ENCODE assay signal across 8 mouse cellular contexts in the genomic region with DNA sequence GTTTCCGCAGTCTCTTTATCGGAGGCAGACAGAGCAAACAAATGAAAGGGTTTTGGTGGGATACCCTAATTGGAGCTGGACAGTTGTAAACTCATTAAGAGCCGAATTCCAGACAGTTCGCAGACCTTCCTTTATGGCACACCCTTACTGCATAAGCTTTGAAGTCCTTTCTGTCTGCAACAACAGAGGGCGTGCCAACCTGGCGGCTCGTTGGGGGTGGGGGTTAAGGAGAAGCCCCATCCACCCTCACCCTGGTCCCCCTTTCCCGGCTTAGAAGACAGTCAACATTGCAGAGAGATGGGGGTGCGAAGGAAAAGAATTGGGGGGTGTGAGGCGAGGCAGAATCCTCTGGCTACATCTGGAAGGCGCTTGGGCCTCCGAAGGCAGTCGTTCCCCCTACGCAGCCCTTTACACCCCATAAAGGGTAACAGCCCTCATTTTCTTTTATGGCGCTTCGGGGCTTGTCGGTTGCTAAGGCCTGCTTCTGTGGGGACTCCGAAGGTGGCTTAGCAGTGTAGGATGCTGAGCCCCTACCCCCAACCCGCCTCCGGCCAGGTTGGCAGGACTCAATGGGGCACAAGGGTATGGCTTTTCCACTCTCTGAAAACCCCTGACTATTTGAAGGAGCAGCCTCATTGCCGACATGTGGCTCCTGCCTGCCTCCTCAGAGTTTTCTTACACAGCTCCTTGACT. TPM values are rescaled to one million over a fixed set of nuclear protein-coding genes. Genes with fewer than 3 reads are reported as not detected.
DNase-seq lines count a peak whose midpoint lies in the region; ATAC-seq and TF ChIP-seq lines count a peak whose summit lies in the region.

No protein-coding gene starts in this region.

- no peaks in the 10 kb centered on the region for H3K9me3 ChIP-seq in kidney, embryonic 15.5 days (replicated peaks)
- no peaks in the 10 kb centered on the region for H3K9me3 ChIP-seq in hindbrain, postnatal 0 days (ENCODE audit: low read length)
- H3K9me3 ChIP-seq in midbrain, embryonic 15.5 days: no peaks in the 10 kb centered on the region

- H3K36me3 ChIP-seq in kidney, embryonic 15.5 days: peaks cover 4% of the 10 kb centered on the region; the same call in 1 of the 2 replicates
- no peaks in the 10 kb centered on the region for H3K36me3 ChIP-seq in hindbrain, postnatal 0 days (ENCODE audit: insufficient read depth, low read length)
- H3K36me3 ChIP-seq in midbrain, embryonic 15.5 days (replicated peaks): no peaks in the 10 kb centered on the region

- H3K9ac ChIP-seq in kidney, embryonic 15.5 days: peak overlapping the region; percentile 94
- no peak overlapping the region for H3K9ac ChIP-seq in hindbrain, postnatal 0 days (replicated peaks; ENCODE audit: low read length)
- H3K9ac ChIP-seq in midbrain, embryonic 15.5 days: no peak overlapping the region

- DNase-seq in kidney, postnatal 14 days: no peak
- no peak for DNase-seq in hindbrain, postnatal 0 days (ENCODE audit: low spot score)
- no peak for DNase-seq in adrenal gland, postnatal 4 days (ENCODE audit: low spot score in 2 of 2)
- no peak for DNase-seq in adrenal gland, postnatal 25 days

- TF ChIP-seq CTCF in hindbrain, postnatal 0 days (IDR thresholded peaks at IDR 0.05; ENCODE audit: low read depth): no peak

- H3K4me1 ChIP-seq in kidney, embryonic 15.5 days: peaks cover 40% of the 10 kb centered on the region
- H3K4me1 ChIP-seq in hindbrain, postnatal 0 days (ENCODE audit: insufficient read depth, low read length): no peaks in the 10 kb centered on the region
- peaks cover 12% of the 10 kb centered on the region for H3K4me1 ChIP-seq in midbrain, embryonic 15.5 days

- peak overlapping the region; percentile 99 for H3K27ac ChIP-seq in kidney, embryonic 15.5 days
- H3K27ac ChIP-seq in hindbrain, postnatal 0 days: no peak overlapping the region
- H3K27ac ChIP-seq in midbrain, embryonic 15.5 days: no peak overlapping the region

- ATAC-seq in kidney, embryonic 15.5 days (replicated peaks; ENCODE audit: low FRiP score): peak; percentile 20
- 0 out of 2 replicates have a peak, but pooled peaks have one; percentile 5 for ATAC-seq in common myeloid progenitor, adult 5-6 weeks (replicated peaks; ENCODE audit: low read depth, poor library complexity, severe bottlenecking)
- peak; percentile 27; the same call in 1 of the 2 replicates for ATAC-seq in hindbrain, postnatal 0 days
- ATAC-seq in midbrain, embryonic 15.5 days (replicated peaks): peak; percentile 59
- ATAC-seq in granulocyte monocyte progenitor cell, adult 5-6 weeks (replicated peaks; ENCODE audit: poor library complexity, severe bottlenecking): no peak

- WGBS in kidney, embryonic 15.5 days: 5% methylated on average over 21 of the region's 21 CpGs
- 8% methylated on average over 21 of the region's 21 CpGs for WGBS in hindbrain, postnatal 0 days
- 6% methylated on average over 21 of the region's 21 CpGs for WGBS in midbrain, embryonic 15.5 days

- 0 out of 2 replicates have a peak, but pooled peaks cover 8% of the 10 kb centered on the region for H3K27me3 ChIP-seq in kidney, embryonic 15.5 days
- H3K27me3 ChIP-seq in hindbrain, postnatal 0 days (ENCODE audit: insufficient read depth, low read length): peaks cover 96% of the 10 kb centered on the region
- peaks cover 98% of the 10 kb centered on the region for H3K27me3 ChIP-seq in midbrain, embryonic 15.5 days (replicated peaks)

- H3K4me3 ChIP-seq in kidney, embryonic 15.5 days (replicated peaks): peak overlapping the region; percentile 77
- H3K4me3 ChIP-seq in hindbrain, postnatal 0 days (ENCODE audit: low read length): peak overlapping the region; percentile 49
- H3K4me3 ChIP-seq in midbrain, embryonic 15.5 days: peak overlapping the region; percentile 48; the same call in 1 of the 2 replicates

- peak overlapping the region; percentile 92 for H3K4me2 ChIP-seq in kidney, embryonic 15.5 days
- peak overlapping the region; percentile 84; the same call in 1 of the 2 replicates for H3K4me2 ChIP-seq in hindbrain, postnatal 0 days (ENCODE audit: low read depth, low read length)
- H3K4me2 ChIP-seq in midbrain, embryonic 15.5 days: no peak overlapping the region; the same call in 1 of the 2 replicates

RNA-seq across cellular contexts. Expression of gene Hoxa7, which starts 0.5 kb away (rescaled TPM):
- 26.7 and 27.2 TPM in 2 replicates for polyA plus RNA-seq in kidney, embryonic 15.5 days (2015; fragmentation: Nextera tagmentation; extraction: Ambion mirVana)
- total RNA-seq in common myeloid progenitor, adult 5-6 weeks (2017): 10.6 and 17.7 TPM in 2 replicates
- 2.6 and 2.9 TPM in 2 replicates for total RNA-seq in hindbrain, postnatal 0 days (2014; rRNA removed)
- 1.3 and 3.9 TPM in 2 replicates for polyA plus RNA-seq in hindbrain, postnatal 0 days (2015; fragmentation: Nextera tagmentation; extraction: Ambion mirVana)
- not detected in 2 replicates for polyA plus RNA-seq in midbrain, embryonic 15.5 days (2015; fragmentation: Nextera tagmentation; extraction: Ambion mirVana)
- 18.3 and 20.5 TPM in 2 replicates for total RNA-seq in granulocyte monocyte progenitor cell, adult 5-6 weeks (2014; fragmentation: Nextera tagmentation)
- total RNA-seq in granulocyte monocyte progenitor cell, adult 5-6 weeks (2017): 6.4 and 10.8 TPM in 2 replicates
- total RNA-seq in adrenal gland, postnatal 4 days (2021): 10 to 100 TPM; 25.1 to 28.1 TPM
- total RNA-seq in adrenal gland, postnatal 25 days (2021): 12.9 and 18.3 TPM in 2 replicates

RNA-seq across cellular contexts. Expression of gene Hoxa9, which starts 8.8 kb away (rescaled TPM):
- polyA plus RNA-seq in kidney, embryonic 15.5 days (2015; fragmentation: Nextera tagmentation; extraction: Ambion mirVana): 53.4 and 65.1 TPM in 2 replicates
- total RNA-seq in common myeloid progenitor, adult 5-6 weeks (2017): 46.4 and 56.2 TPM in 2 replicates
- 0.26 TPM in 1 of 2 replicates, not detected in the other for total RNA-seq in hindbrain, postnatal 0 days (2014; rRNA removed)
- 0.18 TPM in 1 of 2 replicates, not detected in the other for polyA plus RNA-seq in hindbrain, postnatal 0 days (2015; fragmentation: Nextera tagmentation; extraction: Ambion mirVana)
- not detected in 2 replicates for polyA plus RNA-seq in midbrain, embryonic 15.5 days (2015; fragmentation: Nextera tagmentation; extraction: Ambion mirVana)
- total RNA-seq in granulocyte monocyte progenitor cell, adult 5-6 weeks (2014; fragmentation: Nextera tagmentation): 8.9 and 14.7 TPM in 2 replicates
- 16.8 and 24.4 TPM in 2 replicates for total RNA-seq in granulocyte monocyte progenitor cell, adult 5-6 weeks (2017)
- 10 to 100 TPM in 1 of 2 experiments, 1 to 10 TPM in 1; 4.5 to 14.6 TPM for total RNA-seq in adrenal gland, postnatal 4 days (2021)
- 0.61 and 1.5 TPM in 2 replicates for total RNA-seq in adrenal gland, postnatal 25 days (2021)

RNA-seq across cellular contexts. Expression of gene Gm28308, which starts 9.0 kb away (rescaled TPM):
- polyA plus RNA-seq in kidney, embryonic 15.5 days (2015; fragmentation: Nextera tagmentation; extraction: Ambion mirVana): 0.92 TPM in 1 of 2 replicates, not detected in the other
- total RNA-seq in common myeloid progenitor, adult 5-6 weeks (2017): not detected in 2 replicates
- 0.83 and 2.2 TPM in 2 replicates for total RNA-seq in hindbrain, postnatal 0 days (2014; rRNA removed)
- not detected in 2 replicates for polyA plus RNA-seq in hindbrain, postnatal 0 days (2015; fragmentation: Nextera tagmentation; extraction: Ambion mirVana)
- polyA plus RNA-seq in midbrain, embryonic 15.5 days (2015; fragmentation: Nextera tagmentation; extraction: Ambion mirVana): not detected in 2 replicates
- not detected in 2 replicates for total RNA-seq in granulocyte monocyte progenitor cell, adult 5-6 weeks (2014; fragmentation: Nextera tagmentation)
- total RNA-seq in granulocyte monocyte progenitor cell, adult 5-6 weeks (2017): not detected in 2 replicates
- total RNA-seq in adrenal gland, postnatal 4 days (2021): 1 to 10 TPM; 2.3 to 4.1 TPM
- 0.88 and 4.9 TPM in 2 replicates for total RNA-seq in adrenal gland, postnatal 25 days (2021)

RNA-seq across cellular contexts. Expression of gene Hoxa3, which starts 9.0 kb away (rescaled TPM):
- polyA plus RNA-seq in kidney, embryonic 15.5 days (2015; fragmentation: Nextera tagmentation; extraction: Ambion mirVana): 9.5 and 11.8 TPM in 2 replicates
- 1.1 and 2.8 TPM in 2 replicates for total RNA-seq in common myeloid progenitor, adult 5-6 weeks (2017)
- 8.7 and 9.8 TPM in 2 replicates for total RNA-seq in hindbrain, postnatal 0 days (2014; rRNA removed)
- 7.9 and 8.8 TPM in 2 replicates for polyA plus RNA-seq in hindbrain, postnatal 0 days (2015; fragmentation: Nextera tagmentation; extraction: Ambion mirVana)
- polyA plus RNA-seq in midbrain, embryonic 15.5 days (2015; fragmentation: Nextera tagmentation; extraction: Ambion mirVana): not detected in 2 replicates
- total RNA-seq in granulocyte monocyte progenitor cell, adult 5-6 weeks (2014; fragmentation: Nextera tagmentation): 1.7 and 3.1 TPM in 2 replicates
- 0.34 TPM in 1 of 2 replicates, not detected in the other for total RNA-seq in granulocyte monocyte progenitor cell, adult 5-6 weeks (2017)
- total RNA-seq in adrenal gland, postnatal 4 days (2021): 10 to 100 TPM; 13.3 to 15.6 TPM
- 6.3 and 6.9 TPM in 2 replicates for total RNA-seq in adrenal gland, postnatal 25 days (2021)

RNA-seq across cellular contexts. Expression of gene Hoxa6, which starts 13.6 kb away (rescaled TPM):
- 4.2 and 4.3 TPM in 2 replicates for polyA plus RNA-seq in kidney, embryonic 15.5 days (2015; fragmentation: Nextera tagmentation; extraction: Ambion mirVana)
- 3.0 TPM in 1 of 2 replicates, not detected in the other for total RNA-seq in common myeloid progenitor, adult 5-6 weeks (2017)
- 12.3 and 25.8 TPM in 2 replicates for total RNA-seq in hindbrain, postnatal 0 days (2014; rRNA removed)
- 6.0 and 7.7 TPM in 2 replicates for polyA plus RNA-seq in hindbrain, postnatal 0 days (2015; fragmentation: Nextera tagmentation; extraction: Ambion mirVana)
- polyA plus RNA-seq in midbrain, embryonic 15.5 days (2015; fragmentation: Nextera tagmentation; extraction: Ambion mirVana): not detected in 2 replicates
- total RNA-seq in granulocyte monocyte progenitor cell, adult 5-6 weeks (2014; fragmentation: Nextera tagmentation): 1.3 TPM in 1 of 2 replicates, not detected in the other
- total RNA-seq in granulocyte monocyte progenitor cell, adult 5-6 weeks (2017): 0.41 TPM in 1 of 2 replicates, not detected in the other
- 10 to 100 TPM in 1 of 2 experiments, 1 to 10 TPM in 1; 6.7 to 10.6 TPM for total RNA-seq in adrenal gland, postnatal 4 days (2021)
- total RNA-seq in adrenal gland, postnatal 25 days (2021): 3.1 and 5.6 TPM in 2 replicates
